Mouse (Mus musculus): Measurements from ENCODE around the gene Lrrc4.

DNA sequence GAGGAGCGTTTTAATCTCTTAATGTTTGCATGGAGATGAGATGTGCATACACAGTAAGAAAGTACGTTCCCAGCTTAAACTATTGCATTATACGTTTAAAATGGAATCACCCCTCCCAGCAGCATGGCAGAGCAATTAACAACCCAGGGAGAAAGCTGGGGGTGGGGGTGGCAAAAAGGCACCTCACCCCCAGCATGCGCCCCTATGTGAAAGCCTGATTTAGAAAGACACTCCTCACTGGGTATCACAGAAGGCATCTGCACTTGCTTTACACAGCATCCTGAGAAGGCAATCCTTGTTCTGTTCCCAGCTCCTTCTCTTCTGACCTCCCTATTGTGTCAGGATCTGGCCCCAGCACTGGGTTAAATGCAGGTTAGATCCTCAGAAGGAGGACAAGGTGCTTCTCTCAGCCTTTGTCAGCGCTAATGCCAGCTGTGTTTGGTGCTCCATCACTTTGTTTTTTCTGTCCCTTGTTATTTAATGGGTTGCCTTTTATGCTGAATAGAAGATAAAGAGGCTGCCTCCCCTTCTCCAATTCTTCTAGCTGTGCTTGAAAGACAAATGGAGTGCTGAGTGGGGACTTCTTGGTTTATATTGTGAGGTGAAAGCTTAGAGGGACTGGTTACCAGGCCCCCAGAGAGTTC is 69.3 kb downstream of the Lrrc4 start:
- TF ChIP-seq GATA1 (IDR thresholded peaks at IDR 0.05; ENCODE audit: borderline replicate concordance, low read length), result no peak
- TF ChIP-seq FLI1 (IDR thresholded peaks at IDR 0.05; ENCODE audit: low read length), result no peak
